Mouse (Mus musculus) cerebral cortex, adult 2 months (tissue): ENCODE results near the gene Sdr39u1.

Source experiments
- WGBS: fragments of 180-500 bp; shearing (Covaris S2); methylation state at CpG from one replicate; pipeline ENCODE4 v1.1.7; 2018; 5-methylcytosine and 5-hydroxymethylcytosine counted together

Gene Sdr39u1

GRCm38 (mm10) chr14:55899701-55900413, at the start of gene Sdr39u1:
Gene Sdr39u1, minus strand, starts transcription at chr14:55900293.
- 2% methylated on average over 39 of the region's 39 CpGs for WGBS

GRCm38 (mm10) chr14:55946269-55946969, 46.3 kb upstream of the Sdr39u1 start:
- WGBS, result 85% methylated on average over 2 of the region's 2 CpGs

- WGBS, result 93% methylated on average over 4 of the region's 4 CpGs
These were observed 44.5 kb upstream of the Sdr39u1 start, which contains the start of gene Cma1 for GRCm38 (mm10) chr14:55944575-55944974. Gene Cma1, minus strand, starts transcription at chr14:55944675.

GRCm38 (mm10) chr14:55943601-55944000, 43.5 kb upstream of the Sdr39u1 start:
- WGBS, result 90% methylated on average over 11 of the region's 11 CpGs

- WGBS, result 59% methylated on average over 7 of the region's 7 CpGs
These were observed 40.1 kb upstream of the Sdr39u1 start for GRCm38 (mm10) chr14:55940070-55940800.

GRCm38 (mm10) chr14:55933586-55933985, 33.5 kb upstream of the Sdr39u1 start:
- WGBS, result 55% methylated on average over 7 of the region's 7 CpGs

GRCm38 (mm10) chr14:55929263-55929997, 29.3 kb upstream of the Sdr39u1 start:
- 80% methylated on average over 12 of the region's 12 CpGs for WGBS

GRCm38 (mm10) chr14:55926847-55927246, 26.8 kb upstream of the Sdr39u1 start:
- 87% methylated on average over 4 of the region's 4 CpGs for WGBS

- WGBS, result 68% methylated on average over 7 of the region's 7 CpGs
These were observed 22.6 kb upstream of the Sdr39u1 start for GRCm38 (mm10) chr14:55922475-55923232.

GRCm38 (mm10) chr14:55918240-55919082, 18.4 kb upstream of the Sdr39u1 start:
- 42% methylated on average over 14 of the region's 14 CpGs for WGBS

GRCm38 (mm10) chr14:55913406-55913805, 13.3 kb upstream of the Sdr39u1 start:
- WGBS, result 68% methylated on average over 4 of the region's 4 CpGs

- WGBS, result 9% methylated on average over 1 of the region's 1 CpGs
These were observed 5.4 kb upstream of the Sdr39u1 start for GRCm38 (mm10) chr14:55905518-55905917.

- WGBS, result 5% methylated on average over 12 of the region's 12 CpGs
These were observed 292 bp upstream of the Sdr39u1 start for GRCm38 (mm10) chr14:55900414-55900755.

- 90% methylated on average over 7 of the region's 7 CpGs for WGBS
These were observed 1.1 kb downstream of the Sdr39u1 start for GRCm38 (mm10) chr14:55898947-55899346.

GRCm38 (mm10) chr14:55897671-55898070, 2.4 kb downstream of the Sdr39u1 start:
- WGBS, result 94% methylated on average over 12 of the region's 12 CpGs

GRCm38 (mm10) chr14:55886571-55887382, 13.3 kb downstream of the Sdr39u1 start:
- WGBS, result 79% methylated on average over 24 of the region's 24 CpGs

- WGBS, result 9% methylated on average over 16 of the region's 16 CpGs
These were observed 14.3 kb downstream of the Sdr39u1 start for GRCm38 (mm10) chr14:55885791-55886271.

- WGBS, result under 1% methylated on average over 28 of the region's 30 CpGs
These were observed 14.8 kb downstream of the Sdr39u1 start for GRCm38 (mm10) chr14:55885114-55885790.
